Mouse (Mus musculus): ENCODE measurements around the gene Acsbg2.

DNA sequence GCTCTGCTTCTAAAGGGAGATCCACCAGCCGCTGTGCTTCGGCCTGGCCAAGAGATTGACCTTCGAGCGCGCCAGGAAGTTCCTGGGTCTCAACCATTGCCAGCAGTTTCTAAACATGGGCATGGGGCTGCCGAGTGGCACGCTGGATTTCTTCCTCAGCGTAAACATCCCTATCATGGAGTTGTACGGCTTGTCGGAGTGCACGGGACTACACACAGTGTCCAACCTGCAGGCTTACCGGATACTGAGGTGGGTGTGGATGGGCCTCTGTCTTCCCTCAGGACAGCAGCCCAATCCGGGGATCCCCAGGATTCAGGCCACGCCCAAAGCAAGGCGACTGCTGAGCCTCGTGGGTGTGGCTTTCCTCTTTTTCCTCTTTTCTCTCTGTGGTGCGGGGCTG, 9.4 kb upstream of the Acsbg2 start:
- TF ChIP-seq CHD2 (IDR thresholded peaks at IDR 0.05; ENCODE audit: low read depth, low read length) (no peak), MAFK (IDR thresholded peaks at IDR 0.05; ENCODE audit: insufficient read depth, low read depth, low read length) (no peak)
